Mouse (Mus musculus) stomach, postnatal 0 days (tissue): ENCODE results near the gene Fgf22.
A peak's percentile ranks its signal among the peaks of the same experiment; 100 is the strongest.

Source experiments
- CTCF ChIP-seq: IDR thresholded peaks from 2 replicates; pipeline ENCODE4 v1.5.1; 2016; ENCODE audit warnings: antibody characterized with exemption, low read depth, mild to moderate bottlenecking, moderate library complexity
- EP300 ChIP-seq: optimal IDR thresholded peaks from 2 replicates; pipeline ENCODE3; 2016; ENCODE audit warnings: antibody characterized with exemption

GRCm38 (mm10) chr10:79712499-79713126, 42.3 kb upstream of the Fgf22 start:
- TF ChIP-seq CTCF = peak; percentile 85
- TF ChIP-seq EP300 = no peak
